Mouse (Mus musculus): ENCODE results near the gene Map3k3.
"Not testable (repeated sequence)": the region's sequence is repeated elsewhere in the genome, so short reads cannot be mapped to it uniquely, and the experiment has no call there.

Map3k3 gene

DNA sequence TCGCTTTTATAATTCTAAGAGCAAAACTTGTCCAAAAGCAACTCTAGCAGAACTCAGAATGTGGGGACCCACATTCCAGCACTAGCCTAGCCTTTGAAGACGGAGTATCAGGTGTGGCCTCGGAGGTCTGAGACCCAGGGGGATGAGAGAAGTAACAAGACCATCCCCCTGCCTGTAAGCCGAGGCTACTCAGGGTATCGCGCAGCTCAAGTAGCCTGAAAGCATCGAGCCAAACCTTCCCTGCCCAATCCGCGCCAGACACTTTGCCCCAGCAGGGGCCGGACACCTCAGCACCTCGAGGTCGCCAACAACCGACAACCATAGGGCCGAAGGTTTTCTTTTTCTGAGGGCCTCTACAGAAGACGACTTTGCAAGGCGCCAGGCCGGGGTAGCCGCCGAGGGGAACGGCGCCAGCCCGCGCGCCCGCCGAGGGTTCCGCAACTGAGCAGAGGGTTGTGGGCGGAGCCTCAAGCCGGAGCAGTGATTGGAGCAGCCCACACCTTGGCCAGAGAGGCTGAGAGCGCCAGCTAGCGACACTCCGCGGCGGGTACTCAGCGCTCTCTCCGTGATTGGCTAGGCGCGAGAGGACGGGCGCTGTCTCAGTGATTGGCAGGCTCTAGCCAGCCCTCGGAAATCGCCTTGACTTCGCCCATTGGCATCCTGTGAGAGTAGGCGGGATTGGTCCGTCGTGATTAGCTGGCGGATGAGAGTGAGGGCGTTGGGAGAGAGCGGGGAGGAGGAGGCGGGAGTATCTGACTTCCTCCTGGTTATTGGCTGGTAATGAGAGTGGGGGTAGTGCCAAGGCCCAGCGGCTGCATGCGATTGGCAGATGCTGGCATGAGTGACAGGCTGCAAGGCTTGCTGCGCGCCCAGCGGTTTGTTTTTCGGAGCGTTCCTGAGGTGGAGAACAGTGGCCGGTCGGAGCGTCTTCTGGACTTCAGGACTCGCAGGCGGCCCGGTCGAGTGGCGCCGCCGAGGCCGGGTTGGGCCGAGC, at the start of gene Map3k3:
Gene Map3k3, plus strand, starts transcription at position 906 of the 994 bp plus-strand sequence.
- peak; percentile 99 for DNase-seq (ENCODE audit: low spot score in 2 of 2)

DNA sequence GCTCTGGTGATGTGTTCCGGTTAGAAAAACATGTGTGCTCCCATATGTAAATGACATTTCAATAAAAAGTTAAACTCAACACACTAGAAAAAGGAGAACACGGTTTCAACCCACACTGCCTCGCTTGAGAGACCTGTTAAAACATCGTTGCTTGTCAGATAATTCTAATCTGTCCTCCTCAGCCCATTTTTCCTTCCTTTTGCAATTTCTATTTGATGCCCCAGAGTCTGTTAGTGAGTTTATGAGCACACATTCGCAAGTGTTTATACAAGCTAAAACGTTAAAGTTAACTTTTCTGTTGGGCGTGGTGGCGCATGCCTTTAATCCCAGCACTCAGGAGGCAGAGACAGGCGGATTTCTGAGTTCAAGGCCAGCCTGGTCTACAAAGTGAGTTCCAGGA, 49.4 kb upstream of the Map3k3 start:
- DNase-seq (ENCODE audit: low spot score in 2 of 2): no peak

DNA sequence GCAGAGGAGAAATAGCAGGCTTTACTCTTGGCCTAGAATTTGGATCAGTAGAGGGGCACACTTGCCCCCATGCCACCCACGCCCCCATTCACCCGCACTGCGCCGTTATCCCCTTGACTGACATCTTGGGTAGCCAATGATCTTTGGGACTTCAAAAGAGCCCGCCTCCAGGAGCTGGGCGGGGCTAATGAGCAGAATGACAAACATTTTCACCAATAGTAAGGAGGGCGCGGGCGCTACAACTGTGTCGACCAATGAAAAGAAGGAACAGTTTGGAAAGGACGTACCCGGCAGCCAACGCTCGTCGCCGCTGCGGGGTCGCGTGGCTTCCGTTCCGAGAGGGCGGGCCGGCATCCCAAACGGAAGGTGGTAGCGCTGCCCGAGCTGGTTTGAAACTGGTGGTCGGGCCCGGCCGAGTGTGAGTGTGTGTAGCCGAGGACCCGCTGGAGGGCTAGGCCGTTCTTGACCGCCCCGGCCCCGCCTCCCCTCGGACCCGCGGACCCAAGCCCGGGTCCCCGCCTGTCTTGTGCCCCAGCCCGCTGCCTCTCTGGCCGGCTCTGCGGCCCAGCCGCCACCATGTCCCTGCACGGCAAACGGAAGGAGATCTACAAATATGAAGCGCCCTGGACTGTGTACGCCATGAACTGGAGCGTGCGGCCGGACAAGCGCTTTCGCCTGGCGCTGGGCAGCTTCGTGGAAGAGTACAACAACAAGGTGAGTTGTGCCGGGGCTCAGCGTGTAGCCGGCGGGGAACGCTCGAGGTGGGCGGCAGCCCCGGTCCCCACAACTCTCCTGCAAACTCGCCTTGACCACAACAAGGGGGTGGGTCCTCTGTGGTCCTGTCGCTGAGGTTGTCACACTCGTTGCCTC, 47.6 kb upstream of the Map3k3 start, which contains the start of gene Dcaf7:
Gene Dcaf7, plus strand, starts transcription at position 325 of the 870 bp plus-strand sequence.
- DNase-seq (ENCODE audit: low spot score in 2 of 2): peak; percentile 99

DNA sequence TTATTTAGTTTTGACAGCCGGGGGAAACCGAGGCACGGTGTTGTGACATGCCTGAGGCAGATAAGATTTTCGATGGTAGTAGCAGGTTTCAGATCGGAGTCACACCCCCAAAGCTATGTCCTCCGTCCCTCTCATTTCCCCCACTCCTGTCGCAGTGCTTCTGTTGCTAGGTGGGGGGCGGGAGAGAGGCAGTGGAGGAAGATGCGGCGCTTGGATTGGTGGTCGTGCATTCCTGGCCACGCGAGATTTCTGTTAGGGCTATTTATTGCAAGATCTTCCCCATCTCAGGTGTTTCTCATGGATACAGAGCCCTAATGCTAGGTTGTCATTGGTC, 47.0 kb upstream of the Map3k3 start:
- DNase-seq (ENCODE audit: low spot score in 2 of 2): peak; percentile 69 to 73

- no peak for DNase-seq (ENCODE audit: low spot score in 2 of 2)
Measured at GRCm38 (mm10) chr11:106044349-106044748, 40.1 kb upstream of the Map3k3 start.

GRCm38 (mm10) chr11:106045256-106045655, 39.2 kb upstream of the Map3k3 start:
- no peak for DNase-seq (ENCODE audit: low spot score in 2 of 2)

- no peak for DNase-seq (ENCODE audit: low spot score in 2 of 2)
Measured at GRCm38 (mm10) chr11:106045780-106046179, 38.6 kb upstream of the Map3k3 start.

- no peak for DNase-seq (ENCODE audit: low spot score in 2 of 2)
Measured at GRCm38 (mm10) chr11:106046584-106046983, 37.8 kb upstream of the Map3k3 start.

DNA sequence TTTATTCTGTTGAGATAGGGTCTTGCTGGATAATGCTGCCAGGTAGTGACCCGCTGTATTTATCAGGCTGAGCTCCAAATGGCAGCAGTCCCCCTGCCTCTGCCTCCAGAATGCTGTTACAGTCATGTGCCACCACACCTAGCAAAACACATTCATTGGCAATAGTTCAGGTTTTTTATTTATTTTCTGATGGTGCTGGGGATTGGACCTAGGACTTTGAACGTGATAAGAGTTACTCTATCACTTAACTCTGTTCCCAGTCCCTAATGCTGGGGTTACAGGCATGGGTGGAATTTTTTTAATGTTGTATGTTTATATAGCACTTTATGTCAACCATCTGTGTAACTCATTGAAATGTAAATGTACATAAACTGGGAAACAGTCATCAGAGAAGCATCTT, 30.5 kb upstream of the Map3k3 start:
- DNase-seq (ENCODE audit: low spot score in 2 of 2): no peak

DNA sequence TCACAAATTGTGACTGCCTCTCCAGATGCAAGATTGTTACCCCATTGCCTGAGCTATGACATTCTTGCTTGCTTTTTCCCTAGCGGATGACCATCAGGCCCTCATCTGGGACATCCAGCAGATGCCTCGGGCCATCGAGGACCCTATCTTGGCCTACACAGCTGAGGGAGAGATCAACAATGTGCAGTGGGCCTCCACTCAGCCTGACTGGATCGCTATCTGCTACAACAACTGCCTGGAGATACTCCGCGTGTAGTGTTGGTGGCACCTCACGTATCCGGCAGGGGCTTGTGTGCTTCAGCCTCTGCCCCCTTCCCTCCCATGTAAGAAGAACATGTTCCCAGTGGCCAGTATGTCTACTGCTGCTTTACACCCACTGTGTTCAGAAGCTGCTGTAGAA, 29.8 kb upstream of the Map3k3 start:
- DNase-seq (ENCODE audit: low spot score in 2 of 2): no peak

GRCm38 (mm10) chr11:106055341-106055740, 29.1 kb upstream of the Map3k3 start:
- no peak for DNase-seq (ENCODE audit: low spot score in 2 of 2)

DNA sequence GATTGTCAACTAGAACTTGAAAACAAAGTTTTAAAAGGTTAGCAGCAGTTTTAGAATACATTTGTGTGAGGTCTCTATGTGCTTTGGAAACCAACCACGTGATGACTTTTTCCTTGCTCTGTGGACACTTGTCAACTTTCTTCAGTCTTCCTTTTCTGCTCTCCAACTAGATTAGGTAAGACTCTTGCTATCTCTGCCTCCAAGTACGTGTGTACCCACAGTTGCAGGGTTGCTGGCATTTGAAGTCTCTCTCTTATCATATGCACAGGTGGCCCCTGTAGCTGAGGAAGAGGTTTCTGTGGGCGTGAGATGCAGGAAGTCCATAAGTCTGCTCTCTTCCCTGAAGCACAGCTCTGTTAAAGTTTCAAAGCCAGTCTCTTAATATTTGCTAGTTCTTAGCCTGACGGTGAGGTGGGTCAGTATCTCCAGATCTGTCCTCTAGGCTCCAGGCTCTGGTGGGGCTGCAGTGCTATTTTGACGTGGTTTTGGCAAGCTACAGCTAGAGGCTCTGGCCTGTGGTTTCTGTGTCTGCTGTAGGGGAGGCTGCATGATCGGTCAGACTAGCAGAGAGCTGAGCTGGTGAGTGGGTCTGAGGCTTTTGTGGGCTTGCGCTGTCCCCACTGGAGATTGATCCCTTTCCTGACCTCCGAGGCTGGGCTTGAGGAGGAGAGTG, 27.5 kb upstream of the Map3k3 start:
- DNase-seq (ENCODE audit: low spot score in 2 of 2): no peak

- no peak for DNase-seq (ENCODE audit: low spot score in 2 of 2)
Measured at GRCm38 (mm10) chr11:106058020-106058419, 26.4 kb upstream of the Map3k3 start.

GRCm38 (mm10) chr11:106060549-106060948, 23.9 kb upstream of the Map3k3 start:
- no peak for DNase-seq (ENCODE audit: low spot score in 2 of 2)

DNA sequence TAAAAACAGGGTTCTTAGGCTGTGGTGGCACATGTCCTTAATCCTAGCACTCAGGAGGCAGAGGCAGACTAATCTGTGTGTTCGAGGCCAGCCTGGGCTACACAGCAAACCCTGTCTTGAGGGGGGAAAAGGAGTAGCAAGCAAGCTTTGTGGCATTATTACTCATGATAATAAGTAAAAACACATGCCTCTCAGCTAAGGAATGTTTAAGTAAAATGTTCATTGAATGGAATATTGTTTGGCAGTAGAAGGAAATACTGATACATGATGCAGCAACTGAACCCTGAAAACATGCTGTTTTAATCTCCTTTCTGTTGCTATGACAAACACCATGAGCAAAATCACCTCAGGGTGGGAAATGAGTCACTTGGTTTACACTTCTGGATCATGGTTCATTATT, 23.1 kb upstream of the Map3k3 start:
- no peak for DNase-seq (ENCODE audit: low spot score in 2 of 2)

DNA sequence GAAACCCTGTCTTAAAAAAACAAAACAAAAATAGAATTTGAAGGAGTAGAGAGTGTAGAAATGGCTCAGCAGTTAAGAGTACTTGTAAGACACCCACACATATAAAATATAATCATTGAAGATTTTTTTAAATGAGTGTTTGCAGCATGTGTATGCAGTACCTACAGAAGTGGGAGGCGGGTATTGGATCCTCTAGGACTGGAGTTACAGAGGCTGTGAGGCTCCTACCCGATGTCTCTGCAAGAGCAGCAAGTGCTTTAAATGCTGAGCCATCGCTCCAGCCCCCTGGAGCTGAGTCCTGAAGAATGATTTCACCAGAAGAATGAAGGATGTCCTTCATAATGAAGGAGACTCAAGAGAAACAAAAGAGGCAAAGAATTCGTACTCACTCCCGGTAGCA, 20.7 kb upstream of the Map3k3 start:
- peak in 1 of 2 experiments; percentile 19 for DNase-seq (ENCODE audit: low spot score in 2 of 2)

DNA sequence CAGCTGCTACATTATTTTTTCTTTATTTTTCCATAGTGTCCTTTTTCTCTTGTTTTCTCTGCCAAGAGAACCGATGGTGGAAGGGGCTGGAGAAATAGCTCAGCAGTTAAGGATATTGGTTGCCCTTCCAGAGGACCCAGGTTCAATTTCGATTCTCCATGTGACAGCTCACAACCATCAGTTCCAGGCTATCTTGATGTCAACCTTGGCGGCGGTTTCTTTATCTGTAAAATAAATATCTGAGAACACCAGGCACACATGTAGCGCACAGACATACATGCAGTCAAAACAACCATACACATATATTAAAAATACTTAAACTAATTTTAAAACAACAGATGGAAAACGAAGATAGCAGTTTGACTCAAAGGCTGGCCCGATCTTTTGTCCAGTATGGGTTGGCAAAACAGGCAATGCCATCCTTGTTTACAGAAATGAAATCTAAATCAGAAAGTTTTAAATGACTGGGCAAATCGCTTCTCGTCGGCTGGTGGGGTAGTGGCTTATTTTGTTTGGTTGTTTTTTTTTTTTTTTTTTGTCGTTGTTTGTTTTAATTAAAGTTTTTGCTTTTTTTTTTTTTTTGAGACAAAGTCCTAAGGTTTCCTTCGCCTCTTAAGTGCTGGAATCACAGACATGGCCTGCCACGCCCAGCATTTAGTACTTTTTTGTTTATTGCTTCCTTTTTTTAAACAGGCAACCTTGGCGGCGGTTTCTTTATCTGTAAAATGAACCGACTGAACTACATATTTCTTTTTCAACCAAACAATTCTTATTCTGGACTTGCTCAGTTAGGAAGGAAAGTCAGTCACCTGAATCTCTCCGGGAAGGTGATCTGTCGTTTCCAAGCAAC, 19.1 kb upstream of the Map3k3 start:
- no peak for DNase-seq (ENCODE audit: low spot score in 2 of 2)

DNA sequence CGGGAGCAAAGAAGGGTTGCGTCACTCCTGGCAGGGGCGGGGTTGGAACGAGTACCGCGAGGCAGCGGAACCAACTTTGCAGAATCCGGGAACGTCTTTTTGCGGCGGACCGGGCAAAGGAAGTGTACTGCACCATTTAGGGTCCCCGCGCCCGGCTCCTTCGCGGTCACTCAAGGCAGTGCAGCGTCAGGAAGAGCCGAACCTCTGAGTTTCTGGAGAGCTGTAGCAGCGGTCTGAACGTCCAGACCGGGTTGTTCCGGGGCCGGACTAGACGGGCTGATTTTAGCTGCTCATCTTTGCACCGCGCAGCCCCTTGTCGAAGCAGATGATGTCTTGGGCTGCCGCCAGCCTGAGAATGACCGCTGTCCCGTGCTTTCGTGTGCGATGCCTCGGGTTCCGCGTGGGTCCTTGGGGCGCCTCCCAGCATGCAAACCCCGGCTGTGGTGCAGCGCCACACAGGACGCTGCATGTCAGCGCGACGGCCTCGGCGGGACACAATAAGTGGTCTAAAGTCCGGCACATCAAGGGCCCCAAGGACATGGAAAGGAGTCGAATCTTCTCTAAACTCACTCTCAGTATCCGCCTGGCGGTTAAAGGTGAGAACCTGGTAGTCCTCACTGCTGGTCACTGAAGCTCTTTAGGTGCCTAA, 18.4 kb upstream of the Map3k3 start, which contains the start of gene Taco1:
Gene Taco1, plus strand, starts transcription at position 139 of the 649 bp plus-strand sequence.
- peak; percentile 97 for DNase-seq (ENCODE audit: low spot score in 2 of 2)

- not testable (repeated sequence) for DNase-seq (ENCODE audit: low spot score in 2 of 2)
Measured at GRCm38 (mm10) chr11:106066616-106067015, 17.8 kb upstream of the Map3k3 start.

DNA sequence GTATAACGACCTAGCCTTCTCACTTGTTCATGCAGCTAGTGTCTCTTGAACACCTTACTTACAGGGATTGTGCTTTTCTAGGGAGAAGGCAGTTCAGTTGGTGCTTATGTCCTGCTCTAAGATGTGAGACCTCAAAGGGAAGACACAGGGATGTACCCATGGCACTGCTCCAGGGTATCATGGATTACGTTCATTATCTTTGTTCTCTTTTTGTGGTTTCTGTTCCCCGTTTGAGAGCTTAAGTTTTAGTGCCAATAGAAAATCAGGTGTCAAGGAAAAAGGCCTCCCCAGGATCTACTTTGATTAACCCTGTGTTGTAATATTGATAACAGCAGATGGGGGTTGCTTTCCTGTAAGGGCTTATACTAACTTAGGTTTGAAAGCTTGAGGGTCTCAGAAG, 10.6 kb upstream of the Map3k3 start:
- no peak for DNase-seq (ENCODE audit: low spot score in 2 of 2)

Measured in right cerebral cortex, adult 2 months (tissue).